ENCODE assay signal across 8 mouse cellular contexts in genomic region chr19:48205929-48206814, GRCm38 (mm10). TPM values are rescaled to one million over a fixed set of nuclear protein-coding genes. Genes with fewer than 3 reads are reported as not detected.
DNase-seq lines count a peak whose midpoint lies in the region; ATAC-seq and TF ChIP-seq lines count a peak whose summit lies in the region.

Gene Sorcs3 (plus strand): TSS chr19:48206025.

- H3K4me2 ChIP-seq in lung, embryonic 15.5 days = peak within 1 kb of the TSS; percentile 91

- peaks cover 21% of the 10 kb centered on the region; the same call in 1 of the 2 replicates for H3K4me1 ChIP-seq in lung, embryonic 15.5 days
- H3K4me1 ChIP-seq in lung, adult 2 months (ENCODE audit: control insufficient read depth, insufficient read depth, low read length) = no peaks in the 10 kb centered on the region
- H3K4me1 ChIP-seq in forebrain, embryonic 10.5 days = peaks cover 59% of the 10 kb centered on the region
- peaks cover 48% of the 10 kb centered on the region for H3K4me1 ChIP-seq in midbrain, embryonic 10.5 days

- 0 out of 2 replicates have a peak within 1 kb of the TSS, but pooled peaks have one; percentile 2 for H3K9ac ChIP-seq in lung, embryonic 15.5 days

- peak within 1 kb of the TSS; percentile 43 for H3K4me3 ChIP-seq in lung, embryonic 15.5 days
- no peak within 1 kb of the TSS for H3K4me3 ChIP-seq in lung, adult 2 months (replicated peaks; ENCODE audit: extremely low read depth, low read depth, low read length)
- H3K4me3 ChIP-seq in forebrain, embryonic 10.5 days = peak within 1 kb of the TSS; percentile 73
- H3K4me3 ChIP-seq in midbrain, embryonic 10.5 days = peak within 1 kb of the TSS; percentile 72

- DNase-seq in lung, adult 2 months = no peak
- DNase-seq in forebrain, embryonic 10.5 days (ENCODE audit: extremely low spot score, low spot score) = peak; percentile 59
- peak; percentile 40 to 64 for DNase-seq in kidney, postnatal 4 days
- peak; percentile 73 for DNase-seq in midbrain, embryonic 10.5 days (ENCODE audit: low spot score)
- DNase-seq in spleen, postnatal 14 days (ENCODE audit: low spot score in 2 of 2) = no peak
- DNase-seq in lung, postnatal 14 days = no peak
- no peak for DNase-seq in cerebellum, adult 11 months

- no peaks in the 10 kb centered on the region for H3K9me3 ChIP-seq in lung, embryonic 15.5 days
- H3K9me3 ChIP-seq in forebrain, embryonic 10.5 days = peaks cover 7% of the 10 kb centered on the region; the same call in 1 of the 2 replicates
- H3K9me3 ChIP-seq in midbrain, embryonic 10.5 days (replicated peaks) = no peaks in the 10 kb centered on the region

- TF ChIP-seq POLR2A in lung, adult 2 months (IDR thresholded peaks at IDR 0.05; ENCODE audit: borderline replicate concordance, extremely low read depth, low read depth, low read length) = no peak

- no peak within 1 kb of the TSS for H3K27ac ChIP-seq in lung, embryonic 15.5 days
- H3K27ac ChIP-seq in forebrain, embryonic 10.5 days = peak within 1 kb of the TSS; percentile 74
- peak within 1 kb of the TSS; percentile 75 for H3K27ac ChIP-seq in midbrain, embryonic 10.5 days (replicated peaks)

- no peak for TF ChIP-seq CTCF in lung, adult 2 months (IDR thresholded peaks at IDR 0.05; ENCODE audit: insufficient read depth, low read length)

- H3K27me3 ChIP-seq in lung, embryonic 15.5 days = peaks cover 72% of the 10 kb centered on the region
- peaks cover 84% of the 10 kb centered on the region for H3K27me3 ChIP-seq in forebrain, embryonic 10.5 days (ENCODE audit: poor library complexity, severe bottlenecking)
- peaks cover 79% of the 10 kb centered on the region for H3K27me3 ChIP-seq in midbrain, embryonic 10.5 days (ENCODE audit: low read depth, poor library complexity, severe bottlenecking)

- under 1% methylated on average over 70 of the region's 70 CpGs for WGBS in lung, embryonic 15.5 days
- under 1% methylated on average over 69 of the region's 70 CpGs for WGBS in lung, adult 2 months
- WGBS in forebrain, embryonic 10.5 days = under 1% methylated on average over 70 of the region's 70 CpGs
- under 1% methylated on average over 70 of the region's 70 CpGs for WGBS in midbrain, embryonic 10.5 days

- ATAC-seq in lung, embryonic 15.5 days (ENCODE audit: borderline replicate concordance, extremely low read depth, low FRiP score, low TSS enrichment) = 0 out of 2 replicates have a peak, but pooled peaks have one; percentile 32

- no peaks in the 10 kb centered on the region for H3K36me3 ChIP-seq in lung, embryonic 15.5 days
- no peaks in the 10 kb centered on the region for H3K36me3 ChIP-seq in forebrain, embryonic 10.5 days (replicated peaks)
- H3K36me3 ChIP-seq in midbrain, embryonic 10.5 days = no peaks in the 10 kb centered on the region

RNA-seq across cellular contexts. Expression of gene Sorcs3, which starts in this region (rescaled TPM):
- polyA plus RNA-seq in lung, embryonic 15.5 days (2015; fragmentation: Nextera tagmentation; extraction: Ambion mirVana) = 0.25 and 0.29 TPM in 2 replicates
- 0.04 TPM in 1 of 2 replicates, not detected in the other for polyA plus RNA-seq in lung, adult 2 months (2012; rRNA removed)
- polyA plus RNA-seq in forebrain, embryonic 10.5 days (2016; fragmentation: Nextera tagmentation; extraction: Ambion mirVana) = 0.32 and 0.71 TPM in 2 replicates
- 0.99 and 1.9 TPM in 2 replicates for polyA plus RNA-seq in midbrain, embryonic 10.5 days (2016; fragmentation: Nextera tagmentation; extraction: Ambion mirVana)

Comparison
In these comparisons a context has a peak if more than half of its experiments do, and no peak if none do; other contexts are left out.
1. Peak in ATAC-seq, H3K4me3 ChIP-seq, H3K9ac ChIP-seq and H3K4me2 ChIP-seq in lung, embryonic 15.5 days; RNA of the gene not detected or under 1 TPM.
2. Peak in DNase-seq, H3K4me3 ChIP-seq and H3K27ac ChIP-seq in forebrain, embryonic 10.5 days; RNA of the gene not detected or under 1 TPM.
3. DNase-seq: peak in kidney, postnatal 4 days (2 of 2) and midbrain, embryonic 10.5 days (single experiment); none in lung, adult 2 months (single experiment), spleen, postnatal 14 days (0 of 2), lung, postnatal 14 days (single experiment) and cerebellum, adult 11 months (single experiment).